Mouse (Mus musculus): ENCODE measurements at regions not wholly inside any gene's neighbourhood (a gene's known extent, or its start where the extent isn't known, plus 50 kb on each side); places are given as distances from the start of the nearest gene placed in this dataset.

DNA sequence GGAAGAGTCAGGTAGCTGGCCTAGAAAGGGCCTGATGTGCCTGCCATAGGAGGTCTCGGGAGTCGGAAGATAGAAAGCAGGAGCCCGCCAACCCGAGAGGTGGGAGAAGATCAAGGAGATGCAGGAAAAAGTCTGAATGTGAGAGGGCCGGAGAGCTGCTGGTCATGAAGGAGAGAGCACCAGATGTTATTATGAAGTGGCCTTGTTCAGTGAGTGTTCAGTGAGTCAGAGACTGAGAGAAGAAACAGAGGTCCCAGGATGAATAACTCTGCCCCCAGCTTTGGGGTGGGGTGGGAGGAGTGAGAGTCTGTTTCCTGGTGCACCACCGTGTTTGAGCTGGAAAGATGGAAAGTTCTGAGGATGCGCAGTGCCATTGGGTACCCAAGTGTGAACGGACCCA is 100.2 kb upstream of the Slc45a1 start:
- TF ChIP-seq CTCF (IDR thresholded peaks at IDR 0.05; ENCODE audit: low read depth, low read length), result no peak
- no peak for TF ChIP-seq GATA1 (IDR thresholded peaks at IDR 0.05; ENCODE audit: borderline replicate concordance, low read length)
- no peak for TF ChIP-seq GATA2 (IDR thresholded peaks at IDR 0.05; ENCODE audit: borderline replicate concordance, low read depth, low read length)
- TF ChIP-seq TAL1 (conservative IDR thresholded peaks at IDR 0.05; ENCODE audit: low read depth, low read length), result no peak
